Mouse (Mus musculus) mature B cell (primary cell): ENCODE data around the gene Myo15.
"Not testable (repeated sequence)": the region's sequence is repeated elsewhere in the genome, so short reads cannot be mapped to it uniquely, and the experiment has no call there.

Source experiments
- in situ Hi-C: fragments of 300-500 bp; cut with MboI; formaldehyde crosslinking; loops from 2 replicates; pipeline ENCODE4 v1.14.3; 2019

Myo15 gene

DNA sequence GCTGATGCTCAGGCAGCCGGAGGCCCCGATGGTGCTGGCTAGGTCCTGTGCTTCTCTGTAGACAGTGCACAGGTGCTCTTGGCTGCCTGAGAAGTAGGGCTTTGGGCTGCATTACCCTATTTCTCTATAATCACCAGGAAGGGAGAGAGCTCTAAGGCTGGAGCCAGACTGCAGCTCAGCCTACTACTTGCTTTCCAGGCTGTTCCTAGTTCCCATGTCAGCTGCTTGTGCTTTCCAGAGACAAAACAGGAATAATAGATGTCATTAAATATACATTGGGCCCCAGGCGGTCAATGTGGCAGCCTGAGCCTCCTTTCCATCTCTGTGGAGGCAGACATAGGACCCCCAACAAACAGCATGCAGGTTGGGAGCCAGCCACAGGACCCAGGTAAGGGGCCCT lies at the start of gene Myo15:
TSS of gene Myo15 (plus strand) at position 301 of the 400 bp plus-strand sequence.
- in situ Hi-C loops, result no loop called here

GRCm38 (mm10) chr11:60422046-60422668 lies 47.0 kb upstream of the Myo15 start:
- in situ Hi-C loops, result no loop called here

DNA sequence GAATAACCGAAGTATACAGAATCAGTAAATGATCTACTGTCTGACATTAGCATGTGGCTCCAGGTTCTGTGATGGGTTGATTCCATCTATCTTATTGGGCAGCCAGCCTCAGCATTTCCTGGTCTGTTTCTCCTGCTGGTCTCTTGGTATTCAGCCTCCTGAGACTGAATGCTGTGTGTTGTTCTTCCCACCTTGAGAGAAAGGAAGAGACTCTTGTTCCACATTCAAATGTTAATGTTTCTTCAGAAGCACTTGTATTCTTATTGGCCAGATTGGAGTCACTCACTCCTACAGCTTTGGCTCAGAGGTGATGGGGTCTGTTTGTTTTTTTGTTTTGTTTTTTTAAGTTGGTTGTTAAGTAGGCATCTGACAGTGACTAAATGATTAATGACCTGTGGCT lies 46.1 kb upstream of the Myo15 start:
- in situ Hi-C loops, result no loop called here

- in situ Hi-C loops, result no loop called here
These were observed 42.7 kb upstream of the Myo15 start for GRCm38 (mm10) chr11:60426417-60426816.

- in situ Hi-C loops, result no loop called here
These were observed 41.5 kb upstream of the Myo15 start for GRCm38 (mm10) chr11:60427628-60428027.

DNA sequence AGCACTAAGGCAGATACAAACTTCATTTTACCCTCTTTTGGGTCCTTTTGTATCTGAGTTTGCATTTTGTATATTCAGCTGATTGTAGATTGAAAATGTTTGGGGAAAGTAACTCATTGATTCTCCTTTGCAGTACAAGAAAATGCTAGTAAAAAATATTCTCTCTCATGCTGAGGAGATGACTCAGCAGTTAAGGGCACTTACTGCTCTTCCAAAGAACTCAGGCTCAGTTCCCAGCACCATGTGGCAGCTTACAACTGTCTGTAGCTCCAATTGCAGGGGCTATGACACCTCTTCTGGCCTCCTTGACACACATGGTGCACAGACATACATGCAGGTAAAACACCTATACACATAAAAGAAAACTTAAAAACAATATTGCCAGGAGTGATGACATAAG lies 35.6 kb upstream of the Myo15 start:
- in situ Hi-C loops, result no loop called here

DNA sequence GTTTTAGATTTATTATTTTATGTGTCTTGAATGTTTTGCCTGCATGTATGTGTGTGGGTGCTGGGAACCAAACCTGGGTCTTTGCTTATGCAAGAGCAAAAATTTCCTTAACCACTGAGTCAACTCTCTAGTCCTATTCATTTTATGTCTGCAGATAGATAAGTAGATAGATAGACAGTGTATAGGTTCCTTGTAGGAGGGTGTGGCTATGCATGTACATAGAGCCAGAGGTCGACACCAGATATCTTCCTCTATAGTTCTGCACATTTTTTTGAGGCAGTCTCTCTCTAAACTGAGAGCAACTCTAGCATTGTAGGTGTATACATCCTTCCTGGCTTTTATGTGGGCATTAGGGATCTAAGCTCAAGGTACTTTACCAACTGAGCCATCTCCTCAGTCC lies 34.0 kb upstream of the Myo15 start:
- in situ Hi-C loops, result no loop called here

DNA sequence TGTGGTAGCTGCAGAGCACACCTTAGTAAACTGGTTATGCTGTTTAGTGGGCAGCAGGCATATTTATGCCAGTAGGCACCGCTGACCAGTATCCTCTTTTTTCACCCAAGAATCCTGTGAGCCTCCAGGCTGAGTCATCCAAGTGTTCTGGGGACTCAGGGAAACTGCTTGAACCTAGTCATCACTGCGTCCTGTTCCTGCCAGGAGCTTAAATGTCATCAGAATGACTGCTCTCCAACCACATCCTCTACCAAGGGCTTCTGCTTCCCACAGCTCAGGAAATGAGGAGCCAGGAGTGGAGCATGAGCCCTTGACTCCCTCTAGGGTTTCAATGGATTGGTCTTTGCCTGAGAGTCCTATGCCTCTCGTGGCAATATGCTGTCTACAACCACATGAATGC lies 32.5 kb upstream of the Myo15 start:
- in situ Hi-C loops, result no loop called here

DNA sequence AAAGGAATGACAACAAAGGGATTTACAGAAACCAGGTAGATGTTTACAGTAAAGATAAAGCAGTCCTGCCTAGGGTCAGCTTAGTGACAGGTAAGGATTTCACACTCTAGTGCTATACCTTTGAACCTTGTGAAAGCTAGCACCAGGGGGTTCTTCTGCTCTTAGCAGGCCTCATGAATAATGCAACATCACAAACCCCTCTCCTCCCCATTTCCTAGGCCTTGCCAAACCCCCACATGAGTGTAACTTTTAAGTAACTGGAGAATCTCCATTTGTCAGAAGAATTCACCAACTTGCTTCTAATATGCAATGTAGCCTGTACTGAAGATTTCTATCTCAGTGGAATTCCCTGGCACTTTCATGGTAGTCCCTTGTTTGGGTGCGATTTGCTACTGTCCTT lies 29.5 kb upstream of the Myo15 start:
- in situ Hi-C loops, result not testable (repeated sequence)

DNA sequence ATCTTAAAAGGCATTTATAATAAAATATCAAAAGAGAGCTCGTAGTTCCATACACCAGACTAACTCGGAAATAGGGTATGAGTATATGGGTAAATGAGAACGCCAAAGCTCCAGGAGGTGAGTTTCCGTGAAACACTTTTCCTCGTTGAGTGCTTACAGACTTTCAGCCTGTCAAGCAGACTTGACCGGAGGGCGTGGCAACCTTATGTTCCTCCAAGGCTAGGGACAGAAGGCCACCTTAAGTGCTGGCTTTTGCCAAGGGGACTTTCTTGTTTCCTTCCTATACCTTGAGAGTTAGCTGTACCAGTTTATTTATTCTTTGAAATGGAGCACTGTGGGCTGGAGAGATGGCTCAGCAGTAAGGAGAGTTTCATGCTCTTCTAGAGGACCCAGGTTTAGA lies 29.0 kb upstream of the Myo15 start:
- in situ Hi-C loops, result no loop called here

- in situ Hi-C loops, result no loop called here
These were observed 26.2 kb upstream of the Myo15 start for GRCm38 (mm10) chr11:60442896-60443295.

DNA sequence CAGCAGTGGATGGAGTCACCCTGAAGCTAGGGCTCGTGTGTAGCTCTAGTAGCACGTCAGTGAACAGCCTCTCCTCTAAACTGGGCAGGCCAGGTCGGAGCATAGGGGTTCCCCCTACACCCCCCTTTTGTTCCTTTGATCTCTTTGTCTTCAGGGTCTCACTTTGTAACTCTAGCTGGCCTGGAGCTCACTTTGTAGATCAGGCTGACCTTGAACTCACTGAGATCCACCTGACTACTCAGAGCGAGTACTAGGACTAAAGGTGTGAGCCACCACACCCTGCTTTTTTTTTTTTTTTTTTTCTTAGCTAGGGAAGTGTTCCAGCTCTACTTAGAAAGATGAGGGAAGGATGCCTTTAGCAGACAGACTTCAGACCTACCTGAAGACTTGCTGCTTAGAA lies 25.1 kb upstream of the Myo15 start:
- in situ Hi-C loops, result no loop called here

DNA sequence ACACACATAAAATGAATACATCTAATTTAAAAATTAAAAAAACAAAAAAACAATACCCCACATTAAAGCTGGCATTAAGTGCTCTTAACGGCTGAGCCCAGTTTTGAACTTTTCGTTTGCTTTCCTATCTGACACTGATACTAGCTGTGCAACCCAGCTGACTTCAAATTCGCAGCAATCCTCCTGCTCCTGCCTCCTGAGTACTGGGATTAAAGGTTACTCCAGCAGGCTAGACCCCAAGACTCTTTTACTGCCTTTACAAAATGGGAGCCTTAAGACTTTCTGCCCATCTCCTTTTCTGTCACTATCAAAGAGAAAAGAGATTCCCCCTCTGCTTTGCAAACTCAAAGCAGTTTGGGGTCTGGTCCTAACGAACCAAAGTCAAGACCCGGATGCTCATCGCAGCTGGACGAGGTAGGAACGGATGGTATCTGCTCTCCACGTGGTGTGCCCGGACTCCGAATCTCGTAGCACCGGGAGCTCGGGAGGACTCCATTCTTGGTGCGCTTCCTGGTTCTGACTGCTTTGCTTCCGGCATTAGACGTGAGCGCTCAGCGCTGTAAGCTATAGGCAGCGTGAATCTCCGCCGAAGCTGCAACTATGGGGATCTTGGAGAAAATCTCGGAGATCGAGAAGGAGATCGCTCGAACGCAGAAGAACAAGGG lies 14.9 kb upstream of the Myo15 start, which contains the start of gene Drg2:
TSS of gene Drg2 (plus strand) at position 512 of the 665 bp plus-strand sequence.
- in situ Hi-C loops, result no loop called here

DNA sequence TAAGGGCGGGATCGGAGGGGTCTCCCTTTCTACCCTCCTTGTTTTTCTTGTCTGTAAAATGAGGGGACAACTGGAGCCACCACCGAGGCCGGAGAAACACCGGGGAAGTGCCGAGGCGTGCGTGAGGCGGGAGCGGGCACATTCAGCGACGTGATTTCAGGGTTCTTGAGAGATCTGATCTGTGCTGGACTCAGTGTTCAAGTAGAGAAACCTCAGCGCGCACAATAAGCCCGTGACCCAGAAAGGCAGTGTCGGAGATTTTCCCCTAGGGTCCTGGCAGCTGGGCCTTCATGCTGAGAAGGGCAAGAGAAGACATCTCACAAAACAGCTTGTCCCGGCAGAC lies 14.4 kb upstream of the Myo15 start:
- in situ Hi-C loops, result no loop called here

GRCm38 (mm10) chr11:60457973-60458372 lies 11.2 kb upstream of the Myo15 start:
- in situ Hi-C loops, result no loop called here

GRCm38 (mm10) chr11:60465943-60466380 lies 3.2 kb upstream of the Myo15 start:
- in situ Hi-C loops, result no loop called here

DNA sequence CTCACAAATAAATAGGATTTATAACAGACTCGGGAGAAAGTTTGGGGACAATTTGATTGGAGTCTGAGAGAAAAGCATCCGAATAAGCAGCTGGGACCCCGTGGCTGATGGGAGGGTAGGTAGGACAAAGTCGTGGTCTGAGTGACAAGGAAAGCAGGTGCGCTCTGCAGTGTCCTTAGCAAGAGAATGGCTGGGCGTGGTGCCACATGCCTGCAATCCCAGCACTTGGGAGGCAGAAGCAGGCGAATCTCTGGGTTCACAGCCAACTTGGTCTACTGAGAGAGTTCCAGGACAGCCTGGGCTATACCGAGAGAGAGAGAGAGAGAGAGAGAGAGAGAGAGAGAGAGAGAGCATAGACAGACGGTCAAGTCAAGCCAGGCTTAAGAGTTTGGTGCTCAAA lies 1.6 kb downstream of the Myo15 start:
- in situ Hi-C loops, result no loop called here

DNA sequence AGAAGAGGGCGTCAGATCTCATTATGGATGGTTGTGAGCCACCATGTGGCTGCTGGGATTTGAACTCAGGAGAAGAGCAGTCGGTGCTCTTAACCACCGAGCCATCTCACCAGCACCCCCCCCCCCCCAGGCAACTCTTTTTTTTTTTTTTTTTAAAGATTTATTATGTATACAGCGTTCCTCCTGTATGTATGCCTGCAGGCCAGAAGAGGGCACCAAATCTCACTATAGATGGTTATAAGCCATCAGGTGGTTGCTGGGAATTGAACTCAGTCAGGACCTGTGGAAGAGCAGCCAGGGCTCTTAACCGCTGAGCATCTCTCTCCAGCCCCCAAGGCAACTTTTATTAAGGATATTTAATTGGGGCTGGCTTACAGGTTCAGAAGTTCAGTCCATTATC lies 5.4 kb downstream of the Myo15 start:
- in situ Hi-C loops, result no loop called here

GRCm38 (mm10) chr11:60475668-60476362 lies 6.7 kb downstream of the Myo15 start:
- in situ Hi-C loops, result no loop called here

- in situ Hi-C loops, result no loop called here
These were observed 9.0 kb downstream of the Myo15 start for GRCm38 (mm10) chr11:60478121-60478520.

DNA sequence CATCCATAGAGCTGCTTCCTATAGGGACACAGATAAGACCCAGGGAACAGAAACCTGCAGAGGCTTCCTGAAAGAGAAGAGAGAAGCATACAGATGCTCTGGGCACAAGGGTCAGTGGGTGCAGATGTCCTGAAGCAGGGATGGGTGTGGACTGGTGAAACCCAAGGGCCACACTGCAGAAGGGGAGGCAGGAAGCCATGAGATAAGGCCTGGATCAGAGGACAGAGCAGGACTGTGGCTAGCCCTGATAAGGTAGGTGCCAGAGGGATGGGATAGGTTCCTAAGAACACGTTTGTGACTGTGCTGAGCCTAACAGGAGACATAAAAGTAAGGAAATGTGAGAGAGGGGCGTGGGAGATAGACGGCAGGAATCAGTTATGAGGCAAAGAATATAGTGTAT lies 17.1 kb downstream of the Myo15 start:
- in situ Hi-C loops, result no loop called here

DNA sequence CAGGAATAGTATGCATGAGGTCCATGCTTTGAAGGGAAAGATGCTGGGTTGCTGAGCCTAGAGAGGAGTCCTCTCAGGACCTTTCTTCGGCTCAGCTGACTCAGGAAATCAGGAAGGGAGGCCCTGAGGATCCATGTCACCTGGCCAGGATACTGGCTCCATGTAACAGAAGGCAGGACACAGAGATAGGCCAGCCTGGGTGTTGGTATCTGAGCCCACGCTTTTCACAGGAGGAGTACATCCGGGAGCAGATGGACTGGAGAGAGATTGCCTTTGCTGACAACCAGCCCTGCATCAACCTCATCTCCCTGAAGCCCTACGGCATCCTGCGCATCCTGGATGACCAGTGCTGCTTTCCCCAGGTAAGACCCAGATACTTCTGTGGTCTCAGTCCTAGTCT lies 23.6 kb downstream of the Myo15 start:
- in situ Hi-C loops, result no loop called here

GRCm38 (mm10) chr11:60495692-60496091 lies 26.6 kb downstream of the Myo15 start:
- in situ Hi-C loops, result no loop called here
